Mouse (Mus musculus): ENCODE measurements around the gene Kyat1.

The Kyat1 gene

DNA sequence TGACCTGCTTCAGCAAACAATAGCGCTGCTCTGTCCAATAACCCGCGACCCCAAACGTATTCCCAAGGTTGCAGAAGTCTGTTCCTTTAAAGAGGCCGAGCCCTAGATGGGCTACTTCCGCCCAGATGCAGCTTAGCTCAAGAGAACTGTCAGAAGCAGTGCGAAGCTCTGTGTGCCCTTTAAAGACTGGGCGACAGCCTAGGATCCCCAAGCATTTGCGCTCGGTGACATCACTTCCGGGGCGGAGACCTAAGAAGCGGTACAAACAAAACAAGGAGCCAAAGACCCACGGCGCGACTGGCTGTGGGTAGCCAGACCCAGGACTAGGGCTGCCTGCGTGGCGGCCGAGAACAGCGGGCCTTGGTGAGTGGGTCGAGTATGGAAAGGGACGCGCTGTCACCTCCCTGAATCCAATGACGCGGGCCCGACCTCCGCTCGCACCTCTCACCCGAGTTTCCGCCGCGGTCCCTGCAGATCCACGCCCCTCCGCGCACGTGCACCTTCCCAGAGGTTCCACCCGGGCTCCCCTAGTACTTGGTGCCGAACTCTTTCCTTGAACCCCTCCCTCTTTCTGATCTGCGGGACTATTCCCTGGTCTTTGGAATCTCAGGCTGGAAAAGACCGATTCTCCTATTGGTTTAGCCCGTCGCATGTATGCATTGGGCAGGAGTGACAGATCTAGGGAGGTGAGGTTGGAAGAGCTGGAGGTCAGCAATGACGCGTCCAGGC is at the start of gene Kyat1:
Gene Kyat1 (minus strand): TSS at position 219 of the 729 bp plus-strand sequence.
- Histone ChIP-seq H3K9me3 (ENCODE audit: low read length) (no peaks in the 10 kb centered on the region), H3K36me3 (ENCODE audit: insufficient read depth, low read length) (no peaks in the 10 kb centered on the region), H3K4me3 (replicated peaks; ENCODE audit: low read length) (peak within 1 kb of the TSS; percentile 93), H3K4me1 (replicated peaks; ENCODE audit: low read depth, low read length) (peaks cover 31% of the 10 kb centered on the region), H3K27me3 (ENCODE audit: insufficient read depth, low read length) (peaks cover 8% of the 10 kb centered on the region; the same call in 1 of the 2 replicates)
- TF ChIP-seq NANOG (IDR thresholded peaks at IDR 0.05; ENCODE audit: borderline replicate concordance, low read length): no peak
- no peak for TF ChIP-seq POU5F1 (IDR thresholded peaks at IDR 0.05; ENCODE audit: borderline replicate concordance, low read length)
- no peak for TF ChIP-seq CTCF (conservative IDR thresholded peaks at IDR 0.05; ENCODE audit: low read length)

- no peak overlapping the region for H3K4me3 ChIP-seq (replicated peaks; ENCODE audit: low read length)
- TF ChIP-seq POU5F1 (IDR thresholded peaks at IDR 0.05; ENCODE audit: borderline replicate concordance, low read length): no peak
- no peak for TF ChIP-seq CTCF (conservative IDR thresholded peaks at IDR 0.05; ENCODE audit: low read length)
- TF ChIP-seq NANOG (IDR thresholded peaks at IDR 0.05; ENCODE audit: borderline replicate concordance, low read length): no peak
- no peaks in the 10 kb centered on the region for H3K27me3 ChIP-seq (ENCODE audit: insufficient read depth, low read length)
- peaks cover 57% of the 10 kb centered on the region for H3K36me3 ChIP-seq (ENCODE audit: insufficient read depth, low read length)
- no peaks in the 10 kb centered on the region for H3K9me3 ChIP-seq (ENCODE audit: low read length)
- peaks cover 88% of the 10 kb centered on the region for H3K4me1 ChIP-seq (replicated peaks; ENCODE audit: low read depth, low read length)
Observed at GRCm38 (mm10) chr2:30253809-30254208, 48.2 kb upstream of the Kyat1 start.

GRCm38 (mm10) chr2:30252521-30252920 is 46.9 kb upstream of the Kyat1 start:
- TF ChIP-seq POU5F1 (IDR thresholded peaks at IDR 0.05; ENCODE audit: borderline replicate concordance, low read length) (no peak), NANOG (IDR thresholded peaks at IDR 0.05; ENCODE audit: borderline replicate concordance, low read length) (no peak), CTCF (conservative IDR thresholded peaks at IDR 0.05; ENCODE audit: low read length) (no peak)
- Histone ChIP-seq H3K36me3 (ENCODE audit: insufficient read depth, low read length) (peaks cover 55% of the 10 kb centered on the region), H3K4me1 (replicated peaks; ENCODE audit: low read depth, low read length) (peaks cover 81% of the 10 kb centered on the region), H3K27me3 (ENCODE audit: insufficient read depth, low read length) (no peaks in the 10 kb centered on the region), H3K4me3 (replicated peaks; ENCODE audit: low read length) (peak overlapping the region; percentile 45), H3K9me3 (ENCODE audit: low read length) (no peaks in the 10 kb centered on the region)

DNA sequence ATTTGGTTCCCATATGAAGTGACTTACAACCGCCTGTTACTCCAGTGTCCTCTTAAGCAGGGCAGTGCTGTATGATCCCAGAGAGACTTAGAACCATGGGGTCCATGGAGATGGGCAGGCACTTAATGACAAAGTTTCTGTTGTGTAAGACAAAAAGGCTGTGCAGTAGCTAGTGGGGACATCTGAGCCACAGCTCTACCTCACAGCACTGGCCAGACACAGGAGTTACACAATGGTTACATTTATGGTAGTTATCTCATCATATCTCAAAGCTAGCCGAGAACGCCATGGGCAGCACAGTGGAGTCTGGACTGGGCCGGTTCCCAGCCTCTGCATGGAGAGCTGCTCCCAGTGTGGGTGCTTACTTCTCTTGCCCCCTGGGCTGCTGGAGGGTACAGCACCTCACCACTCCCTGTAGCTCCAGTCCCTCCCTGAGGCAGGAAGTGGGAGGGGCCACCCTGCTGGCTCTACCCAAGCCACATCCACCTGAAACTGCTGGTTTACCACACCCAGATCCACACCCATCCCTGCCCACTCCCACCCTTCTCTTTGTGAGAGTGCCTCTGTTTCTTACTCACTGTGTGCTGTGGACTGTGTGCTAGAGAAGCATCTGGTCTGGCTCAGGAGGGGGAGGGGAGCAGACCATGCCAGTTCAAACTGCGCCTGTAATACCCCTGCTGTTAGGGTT is 45.9 kb upstream of the Kyat1 start:
- Histone ChIP-seq H3K4me1 (replicated peaks; ENCODE audit: low read depth, low read length) (peaks cover 78% of the 10 kb centered on the region), H3K4me3 (replicated peaks; ENCODE audit: low read length) (peak overlapping the region; percentile 39; the same call in 1 of the 2 replicates), H3K9me3 (ENCODE audit: low read length) (no peaks in the 10 kb centered on the region), H3K36me3 (ENCODE audit: insufficient read depth, low read length) (peaks cover 45% of the 10 kb centered on the region), H3K27me3 (ENCODE audit: insufficient read depth, low read length) (no peaks in the 10 kb centered on the region)
- TF ChIP-seq NANOG (IDR thresholded peaks at IDR 0.05; ENCODE audit: borderline replicate concordance, low read length): no peak

DNA sequence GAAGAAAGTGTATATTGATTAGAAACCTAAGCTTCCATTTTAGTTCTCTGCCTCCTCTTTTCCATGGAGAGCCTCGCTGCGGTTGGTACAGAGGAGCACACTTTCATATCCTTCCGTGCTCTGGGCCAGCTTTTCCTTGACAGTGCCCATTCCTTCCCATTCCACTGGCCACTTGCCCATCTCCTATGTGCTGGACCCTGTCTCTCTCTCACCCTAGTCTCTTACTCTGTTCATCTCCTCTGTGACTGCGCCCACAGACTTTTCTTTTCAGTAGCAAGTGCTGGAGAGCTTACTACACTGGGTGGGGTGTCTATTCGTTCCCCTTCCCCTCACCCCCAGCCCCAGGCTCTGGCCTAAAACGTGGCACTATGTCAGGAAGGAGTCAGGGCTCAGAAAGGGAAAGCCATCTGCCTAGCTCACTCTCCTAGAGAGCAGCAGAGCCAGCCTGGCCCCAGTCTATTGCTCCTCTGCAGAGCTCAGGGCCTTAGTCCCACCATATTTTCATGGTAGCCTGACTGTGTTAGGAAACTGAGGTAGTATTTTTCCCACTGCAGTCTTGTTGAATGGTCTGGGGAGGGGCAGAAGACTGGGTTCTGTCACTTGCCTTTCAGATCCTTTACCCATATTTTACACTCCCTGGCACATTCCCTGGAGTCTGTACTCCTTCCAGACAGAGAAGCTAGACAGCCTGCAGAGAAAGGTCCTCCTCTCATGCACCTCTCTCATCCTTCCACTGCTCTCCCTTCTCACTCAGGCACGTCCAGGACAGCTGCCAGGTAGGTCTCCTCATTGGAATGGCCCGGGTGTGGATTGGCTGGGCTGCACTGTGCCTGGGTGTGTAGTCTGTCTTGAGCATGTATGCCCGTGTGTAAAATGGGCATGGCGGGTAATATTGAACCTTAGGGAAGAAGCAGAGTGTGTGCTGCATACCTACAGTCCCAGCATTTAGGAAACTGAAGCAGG is 44.8 kb upstream of the Kyat1 start:
- H3K27me3 ChIP-seq (ENCODE audit: insufficient read depth, low read length): no peaks in the 10 kb centered on the region
- TF ChIP-seq CTCF (conservative IDR thresholded peaks at IDR 0.05; ENCODE audit: low read length): no peak
- no peak for TF ChIP-seq POU5F1 (IDR thresholded peaks at IDR 0.05; ENCODE audit: borderline replicate concordance, low read length)
- no peak for TF ChIP-seq NANOG (IDR thresholded peaks at IDR 0.05; ENCODE audit: borderline replicate concordance, low read length)

GRCm38 (mm10) chr2:30249182-30249581 is 43.5 kb upstream of the Kyat1 start:
- TF ChIP-seq CTCF (conservative IDR thresholded peaks at IDR 0.05; ENCODE audit: low read length) (no peak), POU5F1 (IDR thresholded peaks at IDR 0.05; ENCODE audit: borderline replicate concordance, low read length) (no peak), NANOG (IDR thresholded peaks at IDR 0.05; ENCODE audit: borderline replicate concordance, low read length) (no peak)
- H3K36me3 ChIP-seq (ENCODE audit: insufficient read depth, low read length): peaks cover 35% of the 10 kb centered on the region
- H3K4me1 ChIP-seq (replicated peaks; ENCODE audit: low read depth, low read length): peaks cover 85% of the 10 kb centered on the region
- no peaks in the 10 kb centered on the region for H3K27me3 ChIP-seq (ENCODE audit: insufficient read depth, low read length)
- no peaks in the 10 kb centered on the region for H3K9me3 ChIP-seq (ENCODE audit: low read length)
- H3K4me3 ChIP-seq (replicated peaks; ENCODE audit: low read length): no peak overlapping the region

More for the DNA sequence above, 44.8 kb upstream of the Kyat1 start:
- peaks cover 36% of the 10 kb centered on the region for H3K36me3 ChIP-seq (ENCODE audit: insufficient read depth, low read length)
- H3K9me3 ChIP-seq (ENCODE audit: low read length): no peaks in the 10 kb centered on the region
- H3K4me1 ChIP-seq (replicated peaks; ENCODE audit: low read depth, low read length): peaks cover 75% of the 10 kb centered on the region
- H3K4me3 ChIP-seq (replicated peaks; ENCODE audit: low read length): peak overlapping the region; percentile 39; the same call in 1 of the 2 replicates

- TF ChIP-seq POU5F1 (IDR thresholded peaks at IDR 0.05; ENCODE audit: borderline replicate concordance, low read length): no peak
- TF ChIP-seq NANOG (IDR thresholded peaks at IDR 0.05; ENCODE audit: borderline replicate concordance, low read length): no peak
- TF ChIP-seq CTCF (conservative IDR thresholded peaks at IDR 0.05; ENCODE audit: low read length): no peak
- Histone ChIP-seq H3K36me3 (ENCODE audit: insufficient read depth, low read length) (peaks cover 41% of the 10 kb centered on the region), H3K9me3 (ENCODE audit: low read length) (no peaks in the 10 kb centered on the region), H3K27me3 (ENCODE audit: insufficient read depth, low read length) (no peaks in the 10 kb centered on the region), H3K4me3 (replicated peaks; ENCODE audit: low read length) (no peak overlapping the region), H3K4me1 (replicated peaks; ENCODE audit: low read depth, low read length) (peaks cover 85% of the 10 kb centered on the region)
Observed at GRCm38 (mm10) chr2:30247681-30248080, 42.0 kb upstream of the Kyat1 start.

DNA sequence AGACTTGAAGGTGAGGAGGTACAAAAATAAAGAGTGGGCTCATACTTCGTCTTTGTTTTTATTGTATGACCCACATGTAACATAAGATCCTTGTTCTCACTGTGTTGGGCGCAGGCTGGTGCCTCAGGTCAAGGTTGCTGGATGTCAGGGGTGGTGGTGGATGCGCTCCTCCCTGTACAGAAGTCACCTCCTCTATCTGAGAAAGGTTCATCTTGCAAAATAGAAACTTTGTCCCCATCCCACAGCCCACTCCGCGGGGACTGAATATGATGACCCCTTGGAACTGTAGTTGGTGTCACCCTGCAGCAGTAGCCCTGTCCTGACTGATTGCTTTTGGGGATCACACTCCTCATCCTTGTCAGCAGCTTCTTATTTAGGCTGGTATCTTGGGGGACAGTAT is 41.4 kb upstream of the Kyat1 start:
- Histone ChIP-seq H3K27me3 (ENCODE audit: insufficient read depth, low read length) (no peaks in the 10 kb centered on the region), H3K36me3 (ENCODE audit: insufficient read depth, low read length) (peaks cover 41% of the 10 kb centered on the region), H3K4me3 (replicated peaks; ENCODE audit: low read length) (no peak overlapping the region), H3K9me3 (ENCODE audit: low read length) (no peaks in the 10 kb centered on the region), H3K4me1 (replicated peaks; ENCODE audit: low read depth, low read length) (peaks cover 85% of the 10 kb centered on the region)
- TF ChIP-seq POU5F1 (IDR thresholded peaks at IDR 0.05; ENCODE audit: borderline replicate concordance, low read length) (no peak), CTCF (conservative IDR thresholded peaks at IDR 0.05; ENCODE audit: low read length) (no peak), NANOG (IDR thresholded peaks at IDR 0.05; ENCODE audit: borderline replicate concordance, low read length) (no peak)

Measured in E14TG2a.4 (cell line).